Mouse (Mus musculus): Measurements from ENCODE around the gene Slc17a3. TPM values are rescaled to one million over a fixed set of nuclear protein-coding genes. Genes with fewer than 3 reads are reported as not detected.
A peak's percentile ranks its signal among the peaks of the same experiment; 100 is the strongest.

The Slc17a3 gene
- under 1 TPM; 0.17 to 0.18 TPM for total RNA-seq (2021)
- long read RNA-seq, experiment 1: 0 reads
- long read RNA-seq, experiment 2: 0 reads

DNA sequence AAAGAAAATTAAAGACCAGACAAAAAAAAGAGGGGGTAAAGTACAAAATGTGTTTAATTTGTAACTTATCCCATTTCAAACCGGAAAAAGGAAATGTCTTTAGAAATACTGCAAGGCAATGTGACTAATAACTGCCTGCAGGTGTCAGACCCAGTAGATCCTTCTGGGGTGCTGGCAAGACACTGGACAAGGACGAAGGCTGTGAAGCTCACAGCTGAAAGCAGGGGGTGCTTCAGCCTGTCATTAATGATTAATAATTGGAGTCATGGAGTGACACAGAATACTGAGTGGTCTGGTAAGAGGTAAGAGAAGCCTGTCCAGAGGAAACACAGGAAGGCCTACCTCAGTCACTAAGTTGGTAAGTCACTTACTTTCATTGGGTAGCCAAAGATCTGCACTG, at the start of gene Slc17a3:
Gene Slc17a3 (plus strand): TSS at position 127 of the 400 bp plus-strand sequence.
- DNase-seq (ENCODE audit: low spot score in 2 of 2): no peak

- peak in 1 of 2 experiments; percentile 21 for DNase-seq (ENCODE audit: low spot score in 2 of 2)
Measured at GRCm38 (mm10) chr13:23792520-23792919, 46.7 kb upstream of the Slc17a3 start.

GRCm38 (mm10) chr13:23799405-23799804, 39.8 kb upstream of the Slc17a3 start:
- no peak for DNase-seq (ENCODE audit: low spot score in 2 of 2)

GRCm38 (mm10) chr13:23804532-23804931, 34.7 kb upstream of the Slc17a3 start:
- no peak for DNase-seq (ENCODE audit: low spot score in 2 of 2)

GRCm38 (mm10) chr13:23806422-23807052, 32.7 kb upstream of the Slc17a3 start, which contains the start of gene Slc17a2:
Slc17a2 (plus strand) TSS chr13:23806993.
- DNase-seq (ENCODE audit: low spot score in 2 of 2): no peak

DNA sequence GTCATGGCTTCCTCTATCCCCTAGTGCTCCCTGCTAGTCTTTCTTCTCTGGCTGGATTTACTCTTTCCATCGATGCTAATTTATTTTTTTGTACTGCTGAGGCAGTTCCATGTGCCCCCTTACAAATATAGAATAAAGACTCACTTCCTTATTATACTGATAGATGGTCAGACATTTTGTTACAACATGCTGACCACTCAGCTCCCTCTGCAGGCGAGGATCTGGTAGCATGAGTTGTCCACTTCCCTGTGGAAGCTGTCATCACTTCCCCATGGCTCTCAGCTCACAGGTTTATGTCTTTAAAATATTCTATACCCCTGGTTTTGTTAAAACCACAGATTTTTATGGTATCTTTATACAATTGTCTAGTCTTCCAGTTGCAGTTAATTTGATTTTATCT, 23.1 kb upstream of the Slc17a3 start:
- DNase-seq (ENCODE audit: low spot score in 2 of 2): no peak

DNA sequence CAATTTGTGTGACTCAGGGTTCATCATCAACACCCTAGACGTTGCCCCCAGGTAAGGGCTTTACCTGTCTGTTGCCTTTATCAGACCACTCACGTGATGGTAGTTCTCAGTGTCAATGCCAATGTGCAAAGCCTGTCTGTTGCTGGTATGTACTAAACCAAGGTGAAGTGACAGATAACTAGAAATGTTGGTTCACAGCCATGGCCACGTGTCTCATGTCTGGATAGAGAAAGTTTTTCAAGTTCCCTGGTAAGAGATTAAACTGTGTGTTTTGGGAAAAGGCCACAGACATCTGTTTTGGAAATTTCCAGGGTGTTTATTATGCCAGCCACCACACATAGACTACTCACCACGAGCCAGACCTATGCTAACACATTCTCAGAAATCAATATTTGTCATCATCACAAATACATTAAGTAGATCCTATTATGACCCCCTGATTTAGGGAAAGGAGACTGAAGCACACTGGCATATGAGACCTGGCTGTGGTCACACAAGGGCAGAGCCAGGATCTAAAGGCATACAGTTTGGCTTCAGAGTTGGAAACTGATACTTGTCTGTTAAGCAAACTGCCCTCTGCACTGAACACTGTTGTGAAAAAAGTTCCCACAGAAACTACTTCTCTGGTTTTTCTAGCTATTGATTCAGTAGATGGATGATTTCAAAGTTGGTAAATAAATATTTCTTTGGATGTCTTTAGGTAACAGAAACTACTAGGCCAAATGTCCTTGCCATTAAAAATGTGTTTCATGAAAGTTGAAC, 18.9 kb upstream of the Slc17a3 start:
- DNase-seq (ENCODE audit: low spot score in 2 of 2): no peak

GRCm38 (mm10) chr13:23822213-23822612, 17.0 kb upstream of the Slc17a3 start:
- no peak for DNase-seq (ENCODE audit: low spot score in 2 of 2)

DNA sequence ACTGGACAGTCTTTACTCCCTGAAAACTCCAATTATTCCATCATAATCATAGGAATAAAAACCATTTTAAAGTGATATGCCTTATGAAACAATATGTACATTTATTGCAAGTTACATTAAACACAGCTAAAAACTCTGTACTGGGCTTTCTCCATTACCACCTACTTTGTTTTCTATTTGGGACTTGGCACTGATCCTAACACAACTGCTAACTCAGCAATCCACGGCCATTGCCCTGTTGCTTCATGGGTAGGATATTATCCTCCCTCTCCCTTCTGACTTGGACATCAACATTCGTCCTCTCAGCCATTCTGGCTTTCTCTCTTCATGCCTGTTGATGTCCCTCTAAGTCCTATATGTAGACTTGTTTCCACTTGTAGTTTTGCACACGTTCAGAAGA, 12.6 kb upstream of the Slc17a3 start:
- no peak for DNase-seq (ENCODE audit: low spot score in 2 of 2)

GRCm38 (mm10) chr13:23833053-23833452, 6.2 kb upstream of the Slc17a3 start:
- DNase-seq (ENCODE audit: low spot score in 2 of 2): peak in 1 of 2 experiments; percentile 38

DNA sequence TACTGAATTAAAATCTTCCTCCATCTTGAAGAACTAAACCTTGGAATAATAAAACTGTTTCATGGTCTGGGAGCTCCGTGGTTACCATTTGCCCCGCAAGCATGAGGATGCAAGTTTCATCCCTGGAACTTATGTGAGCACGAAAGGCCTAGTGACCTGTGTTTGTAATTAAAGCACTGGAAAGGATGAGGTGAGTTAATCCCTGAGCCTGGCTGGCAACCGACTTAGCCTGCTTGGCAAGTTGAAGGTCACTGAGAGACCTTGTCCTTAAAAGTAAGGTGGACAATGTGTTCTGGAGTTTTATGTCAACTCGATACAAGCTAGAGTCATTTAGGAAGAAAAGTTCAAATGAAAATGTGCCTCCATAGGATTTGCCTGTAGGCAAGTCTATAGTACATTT, 4.4 kb upstream of the Slc17a3 start:
- no peak for DNase-seq (ENCODE audit: low spot score in 2 of 2)

GRCm38 (mm10) chr13:23836630-23837029, 2.6 kb upstream of the Slc17a3 start:
- DNase-seq (ENCODE audit: low spot score in 2 of 2): no peak

DNA sequence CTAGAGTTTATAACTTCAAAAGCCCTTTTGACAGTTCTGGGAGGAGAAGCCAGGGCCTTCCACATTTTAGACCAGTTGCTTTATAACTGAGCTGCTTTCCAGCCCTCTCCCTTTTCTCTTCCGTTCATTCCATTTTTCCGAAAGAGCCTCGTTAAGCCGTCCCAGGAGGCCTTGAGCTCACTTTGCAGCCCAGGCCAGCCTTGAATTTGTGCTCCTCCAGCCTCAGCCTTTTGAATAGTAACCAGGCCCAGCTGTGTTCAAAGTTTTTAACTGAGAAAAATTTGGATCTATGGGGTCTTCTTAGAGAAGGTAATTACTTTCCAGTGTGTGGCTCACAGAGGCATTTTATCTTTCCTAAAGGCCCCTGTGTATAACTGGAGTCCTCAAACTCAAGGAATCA, 6.6 kb downstream of the Slc17a3 start:
- DNase-seq (ENCODE audit: low spot score in 2 of 2): peak in 1 of 2 experiments; percentile 25

DNA sequence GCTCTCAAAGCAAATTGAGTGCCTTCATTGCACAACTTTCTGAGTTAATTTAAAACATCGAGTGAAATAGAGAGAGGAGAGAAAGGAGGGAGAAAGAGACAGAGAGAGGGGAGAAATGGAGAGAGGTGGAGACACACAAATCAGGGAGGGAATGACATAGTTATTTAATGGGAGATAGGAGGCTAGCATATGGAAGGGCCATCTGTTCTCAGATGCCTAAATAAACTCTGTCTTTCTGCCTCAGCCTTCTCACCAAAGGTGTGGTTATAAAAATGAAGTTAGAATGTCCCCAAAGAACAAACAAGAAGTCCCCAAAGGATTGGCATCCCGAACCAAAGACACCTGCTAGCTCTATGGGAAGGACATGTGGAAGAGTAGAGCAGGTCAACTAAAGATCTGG, 10.1 kb downstream of the Slc17a3 start:
- no peak for DNase-seq (ENCODE audit: low spot score in 2 of 2)

DNA sequence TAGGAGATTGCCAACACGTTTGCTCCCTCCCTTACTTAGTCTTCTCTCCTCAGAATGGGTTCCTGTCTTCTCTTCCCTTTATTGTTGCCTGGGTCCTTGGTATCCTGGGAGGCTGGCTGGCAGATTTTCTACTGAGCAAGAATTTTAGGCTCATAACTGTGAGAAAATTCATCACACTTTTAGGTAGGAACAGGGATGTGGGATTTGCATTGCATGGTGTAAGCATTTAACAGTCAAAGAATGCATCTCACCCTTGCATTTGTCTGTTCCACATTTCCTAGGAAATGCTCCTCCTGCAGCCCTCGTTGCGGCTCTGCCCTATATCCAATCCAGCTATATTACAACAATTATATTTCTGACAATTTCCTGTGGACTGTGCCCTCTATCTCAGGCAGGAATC, 17.2 kb downstream of the Slc17a3 start:
- DNase-seq (ENCODE audit: low spot score in 2 of 2): no peak

DNA sequence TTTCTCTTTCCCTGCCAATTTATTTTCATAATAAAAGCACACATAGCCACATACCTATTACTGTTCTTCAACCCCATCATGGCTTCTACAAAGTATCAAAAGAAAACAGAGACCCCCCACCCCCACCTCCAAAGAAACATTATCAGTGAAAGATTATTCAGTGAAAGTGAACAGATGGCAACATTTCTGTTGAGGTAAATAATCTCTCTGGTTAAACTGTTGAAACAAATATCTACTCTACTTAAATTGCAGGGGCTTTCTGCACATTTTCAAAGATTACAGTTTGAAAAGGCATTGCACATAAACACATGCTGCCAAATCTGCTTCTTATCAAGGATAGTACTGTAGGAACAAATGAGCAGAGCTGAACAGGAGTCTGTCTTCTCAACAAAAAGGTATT, 22.6 kb downstream of the Slc17a3 start:
- DNase-seq (ENCODE audit: low spot score in 2 of 2): no peak

GRCm38 (mm10) chr13:23864711-23865110, 25.5 kb downstream of the Slc17a3 start:
- DNase-seq (ENCODE audit: low spot score in 2 of 2): no peak

DNA sequence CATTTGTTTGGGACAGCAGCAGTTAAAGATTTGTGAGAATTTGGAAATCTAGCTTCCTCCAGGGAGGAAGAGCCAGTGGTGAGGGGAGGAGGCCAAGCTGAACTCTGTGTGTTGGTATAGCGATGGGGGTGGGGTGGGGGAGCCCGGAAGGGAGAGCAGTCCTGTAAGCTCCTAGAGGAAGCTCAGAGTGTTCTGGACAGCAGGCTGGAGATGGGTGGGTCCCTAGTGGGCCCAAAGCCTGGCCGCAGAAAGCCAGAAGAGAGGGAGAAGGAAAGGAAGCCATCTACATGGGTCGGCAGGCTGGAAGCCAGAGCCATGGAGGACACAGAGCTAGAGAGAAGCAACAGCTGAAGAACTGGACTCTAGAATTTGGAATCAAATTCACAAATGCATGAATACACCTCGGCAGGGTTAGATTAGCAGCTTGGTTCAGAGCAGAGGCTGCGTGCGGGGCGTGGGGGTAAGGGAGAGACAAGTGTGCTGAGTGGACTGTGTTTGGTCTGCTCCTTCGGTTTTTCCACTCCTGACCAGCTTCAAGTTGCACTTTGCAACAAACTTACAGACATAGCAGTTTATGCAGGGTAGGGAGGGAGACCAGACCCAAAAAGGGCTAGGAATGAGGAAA, 27.0 kb downstream of the Slc17a3 start:
- no peak for DNase-seq (ENCODE audit: low spot score in 2 of 2)

- no peak for DNase-seq (ENCODE audit: low spot score in 2 of 2)
Measured at GRCm38 (mm10) chr13:23867000-23867399, 27.8 kb downstream of the Slc17a3 start.

- no peak for DNase-seq (ENCODE audit: low spot score in 2 of 2)
Measured at GRCm38 (mm10) chr13:23867405-23867804, 28.2 kb downstream of the Slc17a3 start, which contains the start of gene Slc17a1. Slc17a1 (plus strand) TSS chr13:23867750.

DNA sequence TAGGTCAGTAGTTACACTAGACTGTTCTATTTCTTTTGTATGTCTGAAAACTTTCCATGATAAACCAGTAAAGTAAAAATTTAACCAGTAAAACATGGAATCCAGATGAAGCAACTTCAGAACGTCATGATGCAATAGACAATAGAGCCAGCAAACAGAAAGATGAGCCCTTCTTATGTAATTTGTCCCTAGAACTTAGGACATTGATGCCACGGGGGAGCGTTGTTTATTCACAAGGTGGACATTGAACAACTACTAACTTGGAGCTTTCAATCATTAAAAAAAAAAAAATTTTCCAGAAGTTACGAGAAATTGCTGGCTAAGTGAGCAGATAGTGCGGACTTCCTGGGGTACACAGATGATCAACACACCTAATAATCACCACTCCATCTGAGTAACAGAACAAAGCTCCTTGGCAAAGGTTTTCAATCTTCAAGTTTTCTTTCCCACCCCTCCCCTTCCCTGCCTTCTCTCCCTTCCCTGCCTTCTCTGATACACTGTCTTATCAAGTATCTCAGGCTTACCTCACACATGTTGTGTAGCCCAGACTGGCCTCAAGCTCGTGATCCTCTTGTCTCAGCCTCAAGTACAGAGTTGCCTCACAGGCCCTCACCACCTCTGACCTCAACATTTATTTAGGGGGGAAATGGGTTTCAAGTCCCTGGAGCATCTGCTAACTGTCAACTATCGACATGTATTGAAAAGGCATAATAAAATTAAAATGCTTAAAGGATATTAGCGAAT, 29.7 kb downstream of the Slc17a3 start:
- no peak for DNase-seq (ENCODE audit: low spot score in 2 of 2)
